Mouse (Mus musculus): ENCODE data around the gene Thrsp.

The Thrsp gene

GRCm38 (mm10) chr7:97419163-97419562, 1.6 kb upstream of the Thrsp start:
- in situ Hi-C loops (cut with MboI, MseI): loop anchor here (25.0 kb wide), 1 partner anchor 268 kb away; the partner anchor contains the start of gene Clns1a

- in situ Hi-C loops (cut with MboI, MseI): loop anchor here (25.0 kb wide), 1 partner anchor 269 kb away; the partner anchor contains the start of gene Clns1a
Measured at GRCm38 (mm10) chr7:97418717-97419116, 1.2 kb upstream of the Thrsp start.

GRCm38 (mm10) chr7:97416473-97416872, 1.1 kb downstream of the Thrsp start:
- in situ Hi-C loops (cut with MboI, MseI): loop anchor here (25.0 kb wide), 1 partner anchor 271 kb away; the partner anchor contains the start of gene Clns1a

- in situ Hi-C loops (cut with MboI, MseI): loop anchor here (25.0 kb wide), 1 partner anchor 272 kb away; the partner anchor contains the start of gene Clns1a
Measured at GRCm38 (mm10) chr7:97414915-97415687, 2.4 kb downstream of the Thrsp start.

DNA sequence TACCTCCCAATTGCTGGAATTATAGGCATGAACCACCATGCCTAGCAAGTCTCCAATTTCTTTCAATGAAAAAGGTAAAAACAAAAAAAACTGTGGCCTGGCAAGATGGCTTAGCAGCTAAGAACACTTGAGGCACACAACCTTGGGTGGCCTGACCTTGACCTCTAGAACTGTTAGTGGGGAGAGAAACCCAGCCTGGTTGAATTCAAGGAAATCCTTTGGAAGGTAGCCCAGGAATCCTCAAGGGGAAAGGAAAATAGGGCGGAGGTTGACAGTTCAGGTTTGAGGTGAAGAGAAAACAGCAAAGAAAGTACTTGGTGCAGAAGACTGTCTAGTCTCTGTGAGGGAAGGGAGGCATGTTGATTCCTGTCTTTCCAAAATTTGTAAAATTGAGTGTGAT, 3.1 kb downstream of the Thrsp start:
- in situ Hi-C loops (cut with MboI, MseI): loop anchor here (25.0 kb wide), 1 partner anchor 273 kb away; the partner anchor contains the start of gene Clns1a

GRCm38 (mm10) chr7:97413981-97414380, 3.5 kb downstream of the Thrsp start:
- in situ Hi-C loops (cut with MboI, MseI): loop anchor here (25.0 kb wide), 1 partner anchor 273 kb away; the partner anchor contains the start of gene Clns1a

DNA sequence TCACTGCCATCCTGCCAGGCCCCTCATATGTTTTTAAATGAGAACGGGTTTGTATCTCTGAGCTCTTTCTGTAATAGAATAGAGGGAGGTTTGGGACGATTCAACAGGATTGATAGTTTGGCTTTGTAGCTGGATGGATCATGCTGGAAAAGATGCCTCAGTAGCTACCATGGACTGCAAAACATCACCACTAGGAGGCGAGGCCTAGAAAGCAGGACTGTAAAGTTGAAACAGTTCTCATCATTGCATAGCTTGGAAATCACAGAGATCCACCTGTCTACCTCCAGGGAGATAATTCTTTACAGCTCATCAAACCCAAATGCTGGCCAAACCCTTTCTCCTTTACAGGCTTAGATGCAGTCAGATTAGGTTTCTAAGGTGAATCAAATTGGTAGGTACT, 6.0 kb downstream of the Thrsp start:
- in situ Hi-C loops (cut with MboI, MseI): loop anchor here (25.0 kb wide), 1 partner anchor 276 kb away; the partner anchor contains the start of gene Clns1a

DNA sequence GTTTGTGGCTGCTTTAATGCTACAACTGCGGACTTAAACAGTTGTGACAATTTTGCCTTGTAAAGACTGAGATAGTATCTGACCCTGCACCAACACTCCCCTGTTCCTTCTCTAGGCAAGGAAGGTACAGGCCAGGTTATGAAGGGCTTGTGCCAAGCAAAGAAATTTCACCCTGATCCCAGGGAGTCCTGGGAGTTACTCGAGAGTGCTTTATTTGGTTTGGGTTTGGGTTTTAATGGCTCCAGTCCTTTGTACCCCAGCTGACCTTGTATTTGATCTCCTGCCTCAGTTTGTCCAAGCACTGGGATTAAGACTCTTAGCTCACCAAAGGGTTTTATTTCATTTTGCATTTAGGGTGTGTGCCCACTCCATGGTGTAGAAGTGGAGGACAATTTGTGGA, 6.4 kb downstream of the Thrsp start:
- in situ Hi-C loops (cut with MboI, MseI): loop anchor here (25.0 kb wide), 1 partner anchor 276 kb away; the partner anchor contains the start of gene Clns1a

- in situ Hi-C loops (cut with MboI, MseI): loop anchor here (25.0 kb wide), 1 partner anchor 280 kb away; the partner anchor contains the start of gene Clns1a
Measured at GRCm38 (mm10) chr7:97407145-97407544, 10.4 kb downstream of the Thrsp start.

DNA sequence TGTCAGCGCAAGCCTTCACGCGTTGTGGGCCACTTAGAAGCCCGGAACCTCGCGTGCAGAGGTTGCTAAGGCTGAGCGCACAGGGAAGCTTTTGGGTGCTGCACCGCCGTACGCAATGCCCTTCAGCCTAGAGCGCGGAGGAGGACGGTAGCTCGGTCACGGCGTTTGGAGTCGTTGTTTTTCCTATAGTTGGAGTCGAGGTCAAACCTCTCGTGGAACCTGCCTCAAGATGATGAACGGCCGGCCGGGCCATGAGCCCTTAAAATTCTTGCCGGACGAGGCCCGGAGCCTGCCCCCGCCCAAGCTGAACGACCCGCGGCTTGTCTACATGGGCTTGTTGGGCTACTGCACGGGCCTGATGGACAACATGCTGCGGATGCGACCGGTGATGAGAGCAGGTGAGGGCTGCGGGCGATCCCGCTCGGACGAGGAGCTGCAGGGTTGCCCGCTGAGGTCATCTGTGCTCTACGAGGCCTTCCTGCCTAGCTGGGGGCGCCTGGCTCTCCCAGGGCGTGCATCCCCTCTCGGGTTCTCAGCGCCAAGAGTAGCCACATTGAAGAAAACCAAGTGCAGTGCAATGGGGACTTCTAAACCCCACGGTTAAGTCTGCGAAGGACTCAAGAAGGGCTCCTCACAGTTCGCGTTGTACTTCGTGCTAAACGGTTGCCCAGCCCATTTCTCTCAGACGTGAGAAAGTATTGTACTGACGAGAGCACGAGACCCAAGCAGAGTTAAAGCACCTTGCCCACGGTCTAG, 17.4 kb downstream of the Thrsp start, which contains the start of gene Ndufc2:
Gene Ndufc2 (plus strand): TSS at position 44 of the 756 bp plus-strand sequence.
- in situ Hi-C loops (cut with MboI, MseI): loop anchor here (25.0 kb wide), 1 partner anchor 287 kb away; the partner anchor contains the start of gene Clns1a

GRCm38 (mm10) chr7:97398943-97399342, 18.6 kb downstream of the Thrsp start:
- in situ Hi-C loops (cut with MboI, MseI): no loop called here

GRCm38 (mm10) chr7:97394375-97394774, 23.2 kb downstream of the Thrsp start:
- in situ Hi-C loops (cut with MboI, MseI): no loop called here

GRCm38 (mm10) chr7:97392079-97392445, 25.5 kb downstream of the Thrsp start:
- in situ Hi-C loops (cut with MboI, MseI): no loop called here

GRCm38 (mm10) chr7:97391293-97392078, 26.0 kb downstream of the Thrsp start:
- in situ Hi-C loops (cut with MboI, MseI): no loop called here

DNA sequence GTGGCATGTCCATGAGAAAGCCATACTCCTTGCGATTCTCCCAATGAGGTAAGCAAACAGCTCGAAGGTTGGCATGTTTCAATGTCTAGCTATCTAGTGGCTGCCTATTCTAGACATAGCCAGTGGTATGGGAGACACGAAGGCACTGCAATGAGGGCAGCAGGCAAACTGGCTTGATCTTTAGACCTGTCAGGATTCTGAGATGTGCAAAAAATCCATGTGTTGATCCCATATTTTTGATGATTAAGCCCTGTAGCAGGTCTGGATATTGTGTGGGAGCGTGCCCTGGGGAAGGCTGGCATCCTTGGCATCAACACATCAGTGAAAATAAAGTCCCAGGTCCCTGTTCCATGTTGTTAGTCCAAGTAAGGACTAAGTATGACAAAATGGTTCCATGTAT, 29.0 kb downstream of the Thrsp start:
- in situ Hi-C loops (cut with MboI, MseI): no loop called here

DNA sequence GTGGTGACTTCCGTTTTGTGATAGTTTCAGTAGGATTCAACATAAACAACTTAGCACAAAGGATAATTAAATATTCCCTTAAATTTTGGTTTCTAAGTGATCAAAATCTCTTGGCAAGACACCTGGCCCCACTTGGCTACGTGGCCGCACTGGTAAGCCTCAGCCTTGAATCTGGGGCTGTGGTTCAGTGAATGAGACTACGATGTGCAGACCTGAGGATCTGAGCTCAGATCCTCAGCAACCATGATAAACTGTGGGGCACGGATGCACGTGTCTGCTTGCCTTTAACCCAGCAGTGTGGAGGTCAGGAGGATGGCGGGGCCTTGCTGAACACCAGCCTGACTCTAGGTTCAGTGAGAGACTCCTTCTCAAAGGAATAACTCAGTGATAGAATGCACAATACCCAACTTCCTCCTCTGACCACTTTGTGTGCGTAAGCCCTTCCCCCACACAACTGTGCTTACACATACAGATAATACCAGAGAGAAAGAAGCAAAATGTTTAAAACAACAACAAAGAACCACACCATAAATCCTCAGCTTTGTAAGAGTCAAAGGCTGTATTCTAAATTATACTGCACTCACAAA, 29.9 kb downstream of the Thrsp start:
- in situ Hi-C loops (cut with MboI, MseI): no loop called here

- in situ Hi-C loops (cut with MboI, MseI): no loop called here
Measured at GRCm38 (mm10) chr7:97386806-97387370, 30.6 kb downstream of the Thrsp start.

DNA sequence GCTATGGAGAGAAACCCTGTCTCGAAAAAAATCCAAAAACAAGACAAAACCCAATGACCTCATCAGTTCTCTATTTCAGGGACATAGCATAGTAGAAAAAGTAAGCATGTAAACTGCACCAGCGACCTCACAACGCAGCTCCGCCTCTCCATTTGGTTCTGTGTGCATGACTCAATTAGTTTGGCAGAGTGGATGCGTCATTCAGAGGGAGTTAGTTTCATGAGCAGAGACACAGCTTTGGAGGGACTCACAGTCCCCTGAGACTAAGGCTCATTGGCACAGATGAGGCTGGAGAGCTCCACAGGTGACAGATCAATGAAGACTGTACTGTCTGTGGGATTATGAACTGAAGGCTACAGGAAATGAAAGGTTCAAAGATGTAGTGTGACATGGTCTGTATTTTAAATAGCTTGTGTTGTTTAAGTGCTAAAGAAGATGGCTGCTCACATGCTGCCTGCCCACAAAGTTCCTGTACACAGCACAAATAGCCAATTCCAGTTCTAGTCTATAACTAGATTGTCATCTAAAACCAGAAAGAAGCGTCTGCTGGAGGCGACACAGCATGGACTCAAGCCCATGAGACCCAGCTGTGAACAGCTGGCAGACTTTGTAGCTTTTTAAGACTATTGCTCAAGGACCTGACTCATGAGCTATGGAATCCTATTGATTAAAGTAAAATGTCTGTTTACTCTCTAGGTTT, 31.3 kb downstream of the Thrsp start:
- in situ Hi-C loops (cut with MboI, MseI): no loop called here

DNA sequence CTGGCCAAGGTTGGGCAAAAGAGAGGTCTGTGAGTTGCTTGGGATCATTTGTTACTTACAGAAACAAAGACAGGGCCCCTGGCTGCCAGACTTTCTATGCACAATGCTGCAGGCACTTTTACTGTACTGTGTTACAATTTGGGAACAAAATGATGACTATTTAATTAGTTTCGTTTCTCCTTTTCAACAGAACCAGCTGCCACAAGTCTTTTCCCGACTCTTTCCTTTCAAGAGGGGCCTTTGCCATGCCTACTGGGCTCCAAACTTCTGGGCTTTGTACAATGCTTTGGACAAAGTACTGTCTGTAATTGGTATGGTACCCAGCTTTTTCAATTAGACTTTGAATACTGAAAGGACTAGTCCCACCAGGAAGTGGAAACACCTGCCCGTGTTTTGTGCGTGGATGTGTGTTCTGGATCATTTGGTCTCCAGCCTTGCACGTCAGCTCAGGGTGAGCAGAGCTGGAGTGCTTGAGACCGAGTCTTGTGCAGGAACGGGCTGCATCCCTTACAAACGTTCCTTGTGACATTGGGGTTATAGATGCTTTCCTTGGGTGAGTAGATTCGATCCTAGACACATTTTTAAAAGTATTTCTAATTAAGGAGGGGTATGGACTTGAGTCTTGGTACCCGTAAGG, 33.9 kb downstream of the Thrsp start:
- in situ Hi-C loops (cut with MboI, MseI): no loop called here

All from T-helper 1 cell (primary cell).